Mouse (Mus musculus) kidney, adult 2 months (tissue): ENCODE results near the gene Grin3a.

Source experiments
- CTCF ChIP-seq: fragments of 200-500 bp; conservative IDR thresholded peaks from 2 replicates; pipeline ENCODE4 v1.5.1; 2011; ENCODE audit warnings: low read depth, mild to moderate bottlenecking, control low read depth, low read length, moderate library complexity, mixed read lengths; ENCODE audit not compliant: insufficient read depth, insufficient read length
- POLR2A ChIP-seq: fragments of 200-500 bp; IDR thresholded peaks from one replicate; pipeline ENCODE4 v1.6.1; 2011; ENCODE audit warnings: low read depth, low read length, control low read depth

DNA sequence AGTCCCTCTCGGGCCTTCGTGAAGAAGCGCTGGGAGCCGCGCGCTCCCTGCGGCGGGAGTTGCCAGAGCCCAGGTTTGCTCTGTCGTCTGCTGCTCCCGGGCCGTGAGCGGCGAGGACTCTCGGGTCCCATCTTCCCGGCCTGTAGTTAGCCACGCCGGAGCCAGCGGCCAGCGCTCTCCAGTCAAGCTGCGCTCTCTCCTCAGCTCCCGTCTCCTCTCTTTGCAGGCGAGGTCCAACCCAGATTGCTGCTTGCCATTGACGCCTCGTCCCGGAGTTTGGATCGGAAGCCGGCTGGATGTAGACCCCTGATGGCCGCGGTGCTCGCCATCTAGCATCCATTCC, 213.4 kb downstream of the Grin3a start:
- TF ChIP-seq CTCF (no peak), POLR2A (no peak)
